Mouse (Mus musculus): ENCODE measurements around the gene Ednra.

- TF ChIP-seq CTCF (IDR thresholded peaks at IDR 0.05; ENCODE audit: extremely low read depth, insufficient read length, insufficient replicate concordance, low read depth, low read length) (no peak), POLR2A (IDR thresholded peaks at IDR 0.05; ENCODE audit: low read depth, low read length) (no peak)
These were observed 14.2 kb upstream of the Ednra start for GRCm38 (mm10) chr8:77738419-77738818.

Measured in small intestine, adult 2 months (tissue).